Mouse (Mus musculus): ENCODE results near the gene Clca2. TPM values are rescaled to one million over a fixed set of nuclear protein-coding genes. Genes with fewer than 3 reads are reported as not detected.
A peak's percentile ranks its signal among the peaks of the same experiment; 100 is the strongest.

Gene Clca2
- polyA plus RNA-seq (2015; fragmentation: Nextera tagmentation; extraction: Ambion mirVana) = 0.09 and 0.10 TPM in 2 replicates

DNA sequence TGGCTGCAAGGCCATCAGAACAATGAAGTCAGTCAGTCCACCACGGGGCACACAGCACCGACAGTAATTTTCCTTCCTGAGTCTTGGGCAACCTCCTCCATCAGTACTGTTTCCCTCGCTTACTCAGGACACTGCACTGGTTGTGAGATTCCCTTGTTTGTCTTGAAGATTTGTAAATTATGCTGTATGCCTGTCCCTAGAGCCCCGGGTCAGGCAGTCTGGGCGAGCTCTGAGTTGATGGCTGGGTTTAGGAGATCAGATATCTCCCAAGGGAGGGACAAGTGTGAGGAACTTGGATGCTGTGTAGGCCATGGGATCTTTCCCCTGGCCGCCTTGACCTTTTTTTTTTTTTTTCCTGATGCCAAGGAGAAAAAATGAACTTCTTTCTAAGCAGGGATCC, at the start of gene Clca2:
Gene Clca2, minus strand, starts transcription at position 153 of the 400 bp plus-strand sequence.
- no peak within 1 kb of the TSS for H3K9ac ChIP-seq
- H3K27ac ChIP-seq = no peak within 1 kb of the TSS
- no peaks in the 10 kb centered on the region for H3K9me3 ChIP-seq
- no peak within 1 kb of the TSS for H3K4me2 ChIP-seq
- no peaks in the 10 kb centered on the region for H3K36me3 ChIP-seq
- ATAC-seq (ENCODE audit: low FRiP score) = no peak
- 81% methylated on average over 6 of the region's 6 CpGs for whole genome bisulfite sequencing
- H3K4me3 ChIP-seq = no peak within 1 kb of the TSS
- H3K4me1 ChIP-seq (replicated peaks) = no peaks in the 10 kb centered on the region
- no peaks in the 10 kb centered on the region for H3K27me3 ChIP-seq

DNA sequence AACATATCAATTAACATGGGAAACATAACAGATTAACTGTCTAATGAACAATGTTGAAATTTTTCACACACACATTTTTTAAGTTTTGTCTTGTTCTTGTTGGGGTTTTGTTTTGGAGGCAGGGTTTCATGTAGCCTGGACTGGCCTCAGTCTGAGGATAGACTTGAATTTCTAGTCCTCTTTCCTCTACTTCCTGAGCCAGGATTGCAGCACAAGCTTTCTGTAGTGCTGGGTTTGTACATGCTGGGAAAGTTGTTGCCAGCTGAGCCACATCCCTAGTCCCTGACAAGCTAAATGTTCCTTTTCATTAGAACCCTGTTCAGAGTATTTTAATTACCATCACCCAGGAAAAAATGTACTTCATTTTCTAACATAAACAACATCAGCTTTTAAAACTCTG, 48.7 kb upstream of the Clca2 start:
- Histone ChIP-seq H3K9me3 (no peaks in the 10 kb centered on the region), H3K9ac (no peak overlapping the region), H3K27ac (no peak overlapping the region), H3K4me3 (no peak overlapping the region), H3K27me3 (no peaks in the 10 kb centered on the region), H3K4me2 (no peak overlapping the region), H3K36me3 (peaks cover 21% of the 10 kb centered on the region), H3K4me1 (replicated peaks) (no peaks in the 10 kb centered on the region)
- ATAC-seq (ENCODE audit: low FRiP score) = no peak

DNA sequence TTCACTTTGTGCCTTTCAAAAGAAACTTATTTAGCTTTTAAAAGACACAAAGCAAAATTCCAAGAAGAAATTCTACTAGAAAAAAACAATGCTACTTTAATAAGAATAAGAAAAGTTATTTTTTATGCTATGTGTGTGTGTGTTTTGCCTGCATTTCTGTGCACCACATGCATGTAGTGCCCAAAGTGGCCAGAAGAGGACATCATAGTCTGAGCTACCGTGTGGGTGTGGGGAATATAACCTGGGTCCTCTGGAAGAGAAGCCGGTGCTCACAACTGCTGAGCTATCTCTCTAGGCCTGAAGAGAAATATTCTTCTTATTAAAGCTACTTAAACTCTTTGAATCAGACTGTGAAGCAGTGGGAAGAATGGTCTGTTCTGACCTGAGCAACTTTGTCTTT, 48.2 kb upstream of the Clca2 start:
- Histone ChIP-seq H3K4me1 (replicated peaks) (no peaks in the 10 kb centered on the region), H3K27ac (no peak overlapping the region), H3K4me2 (no peak overlapping the region), H3K9me3 (no peaks in the 10 kb centered on the region), H3K4me3 (no peak overlapping the region), H3K36me3 (peaks cover 21% of the 10 kb centered on the region), H3K27me3 (no peaks in the 10 kb centered on the region), H3K9ac (no peak overlapping the region)
- no peak for ATAC-seq (ENCODE audit: low FRiP score)
- 88% methylated on average over 2 of the region's 2 CpGs for WGBS

DNA sequence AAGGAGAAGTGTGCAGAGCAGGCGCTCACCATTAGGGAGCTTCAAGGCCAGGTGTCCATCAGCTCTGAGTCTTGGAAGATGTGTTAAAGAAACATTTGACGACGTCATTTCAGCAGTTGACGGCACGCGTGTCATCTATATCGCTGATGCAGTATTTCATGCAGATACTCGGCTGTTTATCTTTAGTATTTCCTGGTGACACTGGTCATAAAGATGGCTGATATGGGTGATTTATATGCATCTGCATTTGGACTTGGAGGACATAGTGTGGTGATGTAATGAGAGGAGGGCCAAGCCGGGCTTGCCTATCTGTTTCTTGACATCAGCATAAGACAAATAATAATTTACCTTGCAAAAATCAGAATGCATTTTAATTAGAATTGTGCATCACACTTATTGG, 47.6 kb upstream of the Clca2 start:
- WGBS = 94% methylated on average over 9 of the region's 9 CpGs

DNA sequence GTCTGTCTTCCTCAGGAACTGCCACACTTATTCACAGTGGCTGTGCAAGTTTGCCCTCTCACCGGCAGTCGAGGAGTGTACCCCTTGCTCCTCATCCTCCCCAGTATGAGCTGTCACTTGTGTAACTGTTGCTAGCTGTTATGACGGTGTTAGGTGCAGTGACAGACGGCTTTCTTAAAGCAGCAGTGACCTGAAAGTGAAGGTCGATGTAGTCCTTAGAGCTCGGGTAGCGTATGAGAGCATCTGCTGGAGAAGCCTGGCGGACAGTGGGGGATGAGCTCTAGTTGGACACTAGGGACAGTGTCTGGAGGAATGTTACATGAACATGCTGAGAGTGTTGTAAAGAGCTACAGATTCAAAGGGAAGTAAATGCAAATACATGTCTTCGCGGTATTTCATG, 44.6 kb upstream of the Clca2 start:
- no peak overlapping the region for H3K4me2 ChIP-seq
- ATAC-seq (ENCODE audit: low FRiP score) = no peak
- no peak overlapping the region for H3K4me3 ChIP-seq
- H3K9me3 ChIP-seq = no peaks in the 10 kb centered on the region
- H3K27ac ChIP-seq = no peak overlapping the region
- H3K36me3 ChIP-seq = peaks cover 14% of the 10 kb centered on the region
- H3K27me3 ChIP-seq = no peaks in the 10 kb centered on the region
- 90% methylated on average over 10 of the region's 10 CpGs for WGBS
- H3K4me1 ChIP-seq (replicated peaks) = no peaks in the 10 kb centered on the region
- no peak overlapping the region for H3K9ac ChIP-seq

More for the DNA sequence above, 47.6 kb upstream of the Clca2 start:
- Histone ChIP-seq H3K4me2 (no peak overlapping the region), H3K4me1 (replicated peaks) (no peaks in the 10 kb centered on the region), H3K36me3 (peaks cover 17% of the 10 kb centered on the region), H3K9ac (no peak overlapping the region), H3K27ac (no peak overlapping the region), H3K9me3 (no peaks in the 10 kb centered on the region), H3K27me3 (no peaks in the 10 kb centered on the region), H3K4me3 (no peak overlapping the region)
- no peak for ATAC-seq (ENCODE audit: low FRiP score)

DNA sequence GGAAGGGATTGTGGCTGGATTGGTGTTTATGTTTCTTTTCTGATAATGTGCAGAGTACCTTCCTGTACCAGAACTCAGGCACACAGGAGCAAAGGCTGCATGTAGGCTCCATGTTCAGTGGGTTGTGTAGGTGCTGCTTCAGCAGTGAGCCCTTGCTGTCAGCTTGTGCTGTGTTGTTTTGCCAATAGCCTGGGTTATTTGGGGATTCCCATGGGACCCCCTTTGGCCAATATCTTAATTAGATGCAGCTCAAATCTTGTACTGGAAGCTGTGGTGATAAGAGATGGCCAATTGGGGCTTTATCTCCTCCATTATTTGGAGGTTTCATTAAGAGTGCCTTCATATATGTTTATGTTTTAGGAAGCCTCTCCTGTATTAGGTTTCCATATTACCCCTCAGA, 43.7 kb upstream of the Clca2 start:
- Histone ChIP-seq H3K27me3 (no peaks in the 10 kb centered on the region), H3K4me1 (replicated peaks) (no peaks in the 10 kb centered on the region), H3K4me2 (no peak overlapping the region), H3K27ac (no peak overlapping the region), H3K9ac (no peak overlapping the region), H3K4me3 (no peak overlapping the region), H3K9me3 (no peaks in the 10 kb centered on the region), H3K36me3 (peaks cover 16% of the 10 kb centered on the region)
- ATAC-seq (ENCODE audit: low FRiP score) = no peak

DNA sequence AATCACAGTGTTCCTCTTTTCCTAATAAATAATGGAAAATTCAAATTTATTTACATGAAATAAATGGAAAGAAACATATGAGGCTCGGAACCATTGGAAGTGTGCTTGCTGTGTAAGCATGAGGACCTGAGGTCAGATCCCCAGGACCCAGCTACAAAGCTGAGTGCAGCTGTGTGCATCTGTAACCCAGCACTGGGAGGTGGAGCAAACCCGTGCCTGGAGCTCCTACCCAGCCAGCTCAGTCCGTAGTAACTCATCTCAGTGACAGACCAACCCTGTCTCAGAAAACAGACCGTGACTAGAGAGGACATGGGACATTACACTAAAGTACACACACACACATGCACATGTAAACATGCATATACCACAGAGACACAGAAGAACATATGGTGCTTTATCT, 41.0 kb upstream of the Clca2 start:
- Histone ChIP-seq H3K27ac (no peak overlapping the region), H3K4me3 (no peak overlapping the region), H3K9me3 (no peaks in the 10 kb centered on the region), H3K9ac (no peak overlapping the region), H3K27me3 (no peaks in the 10 kb centered on the region), H3K4me1 (replicated peaks) (no peaks in the 10 kb centered on the region), H3K36me3 (peaks cover 18% of the 10 kb centered on the region), H3K4me2 (no peak overlapping the region)
- 77% methylated on average over 4 of the region's 4 CpGs for WGBS
- ATAC-seq (ENCODE audit: low FRiP score) = no peak

DNA sequence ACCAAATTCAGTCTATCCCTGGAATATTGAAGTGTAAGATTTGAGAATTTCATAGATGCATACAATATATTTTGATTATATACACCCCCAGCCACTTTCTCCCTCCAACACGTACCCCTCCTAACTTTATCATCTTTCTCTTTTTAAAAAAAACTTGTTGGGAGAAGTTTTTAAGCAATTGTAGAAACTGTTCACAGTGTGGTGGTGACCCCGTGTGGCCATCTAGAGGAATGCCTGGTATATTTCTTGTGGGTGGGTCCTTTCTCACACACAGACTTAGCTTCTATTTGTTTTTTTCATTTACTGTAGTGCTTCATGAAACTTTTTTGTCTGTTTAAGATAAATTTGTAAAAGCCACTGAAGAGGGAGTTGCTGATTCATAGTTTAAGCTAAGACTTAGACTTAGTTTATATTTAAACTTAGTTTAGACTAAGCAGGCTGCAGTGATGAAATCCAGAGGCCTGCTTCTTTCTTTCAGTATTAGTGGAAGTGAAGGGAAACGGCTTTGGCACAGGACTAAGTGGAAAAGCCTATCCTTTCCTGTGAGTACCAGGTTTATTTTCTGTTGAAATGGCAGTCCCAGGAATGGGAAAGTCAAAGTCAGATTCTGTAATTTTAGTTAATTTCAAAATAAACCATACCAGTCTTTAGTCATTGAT, 32.1 kb upstream of the Clca2 start:
- H3K4me1 ChIP-seq (replicated peaks) = no peaks in the 10 kb centered on the region
- no peak for ATAC-seq (ENCODE audit: low FRiP score)
- no peak overlapping the region for H3K4me3 ChIP-seq
- H3K27ac ChIP-seq = no peak overlapping the region
- no peaks in the 10 kb centered on the region for H3K27me3 ChIP-seq
- H3K36me3 ChIP-seq = peaks cover 35% of the 10 kb centered on the region
- H3K4me2 ChIP-seq = no peak overlapping the region
- no peak overlapping the region for H3K9ac ChIP-seq
- no peaks in the 10 kb centered on the region for H3K9me3 ChIP-seq
- WGBS = 43% methylated on average over 3 of the region's 3 CpGs

DNA sequence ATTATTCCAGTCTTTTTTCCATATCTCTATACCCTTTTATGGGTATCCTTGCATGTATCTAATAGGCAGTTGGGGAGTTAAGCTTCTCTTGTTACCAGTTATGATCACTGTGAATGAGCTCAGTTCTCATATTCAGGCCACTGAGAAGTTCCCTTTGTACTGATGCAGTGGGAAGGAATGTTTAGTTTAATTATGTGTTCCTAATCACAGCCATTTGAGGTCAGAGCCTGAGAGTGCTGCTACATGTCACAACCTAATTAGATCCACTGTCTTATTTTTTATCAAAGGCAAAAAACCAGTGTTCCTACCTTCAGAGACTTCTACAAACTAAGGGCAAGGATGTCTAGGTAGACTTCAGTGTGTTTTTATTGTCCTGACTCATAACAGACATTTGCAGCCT, 30.1 kb upstream of the Clca2 start:
- Histone ChIP-seq H3K9ac (no peak overlapping the region), H3K9me3 (no peaks in the 10 kb centered on the region), H3K27me3 (no peaks in the 10 kb centered on the region), H3K4me1 (replicated peaks) (no peaks in the 10 kb centered on the region), H3K36me3 (peaks cover 34% of the 10 kb centered on the region), H3K27ac (no peak overlapping the region), H3K4me2 (no peak overlapping the region), H3K4me3 (no peak overlapping the region)
- no peak for ATAC-seq (ENCODE audit: low FRiP score)

DNA sequence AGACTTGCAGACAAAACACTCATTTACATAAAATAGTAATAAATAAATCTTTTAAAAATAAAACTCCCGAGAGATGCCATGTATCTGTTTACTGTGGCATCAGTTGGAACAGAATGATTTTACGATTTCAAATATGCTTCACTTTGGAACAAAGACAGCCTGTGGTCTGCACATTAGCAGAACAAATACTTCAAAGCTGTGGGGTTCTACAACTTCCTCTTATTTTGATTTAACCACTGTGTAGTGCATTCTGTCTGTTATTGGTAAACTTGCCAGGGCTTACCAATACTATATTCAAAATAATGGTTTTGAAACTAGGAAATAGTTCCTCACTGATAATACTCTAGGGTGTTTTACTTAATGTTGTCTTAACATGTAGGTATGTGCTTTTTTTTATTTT, 27.4 kb upstream of the Clca2 start:
- WGBS = 90% methylated on average over 2 of the region's 2 CpGs
- Histone ChIP-seq H3K9ac (no peak overlapping the region), H3K4me3 (no peak overlapping the region), H3K36me3 (peaks cover 18% of the 10 kb centered on the region), H3K9me3 (no peaks in the 10 kb centered on the region), H3K4me1 (replicated peaks) (no peaks in the 10 kb centered on the region), H3K27me3 (no peaks in the 10 kb centered on the region), H3K4me2 (no peak overlapping the region), H3K27ac (no peak overlapping the region)
- ATAC-seq (ENCODE audit: low FRiP score) = no peak

DNA sequence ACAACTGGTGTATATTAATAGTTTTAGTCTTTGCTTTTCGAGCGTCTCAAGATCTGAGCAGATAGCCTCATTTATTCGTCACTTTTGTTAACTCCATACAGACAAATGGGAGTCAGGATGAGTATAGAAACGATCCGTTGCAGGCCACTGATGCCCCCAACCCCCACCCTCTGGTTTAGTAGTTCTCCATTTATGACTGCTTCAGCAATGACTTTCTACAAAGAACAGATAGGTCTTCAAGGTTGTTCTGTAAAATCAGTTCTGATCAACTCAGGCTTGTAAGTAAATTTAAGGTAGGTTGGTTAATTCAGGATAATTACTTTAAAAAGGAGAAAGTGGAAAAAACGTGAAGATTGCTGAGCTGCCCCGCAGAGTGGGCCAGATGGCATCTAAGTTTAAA, 20.2 kb upstream of the Clca2 start:
- 73% methylated on average over 7 of the region's 7 CpGs for WGBS

DNA sequence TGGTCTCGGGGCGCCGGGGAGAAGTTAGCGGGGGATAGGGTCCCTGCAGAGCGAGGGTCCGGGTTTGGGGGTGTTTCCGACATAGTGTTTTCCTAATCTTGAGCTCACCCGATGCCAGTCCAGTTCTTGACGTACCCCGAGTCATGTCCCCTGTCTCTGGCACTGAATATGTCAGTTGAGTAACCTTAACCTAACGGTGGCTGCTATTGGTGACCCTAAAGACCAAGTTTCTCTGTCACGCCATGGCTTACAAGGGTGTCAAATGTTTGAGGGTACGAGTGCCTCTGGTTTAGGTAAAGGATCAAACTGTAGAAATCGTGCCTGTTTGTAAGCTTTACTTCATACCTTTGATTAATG, 19.7 kb upstream of the Clca2 start:
- Histone ChIP-seq H3K9me3 (no peaks in the 10 kb centered on the region), H3K27me3 (no peaks in the 10 kb centered on the region), H3K4me2 (peak overlapping the region; percentile 70), H3K36me3 (no peaks in the 10 kb centered on the region), H3K4me3 (peak overlapping the region; percentile 67), H3K4me1 (replicated peaks) (peaks cover 18% of the 10 kb centered on the region), H3K9ac (peak overlapping the region; percentile 89), H3K27ac (peak overlapping the region; percentile 99)
- WGBS = 3% methylated on average over 14 of the region's 14 CpGs
- no peak; the same call in 1 of the 2 replicates for ATAC-seq (ENCODE audit: low FRiP score)

More for the DNA sequence above, 20.2 kb upstream of the Clca2 start:
- H3K36me3 ChIP-seq = no peaks in the 10 kb centered on the region
- no peaks in the 10 kb centered on the region for H3K27me3 ChIP-seq
- H3K4me2 ChIP-seq = peak overlapping the region; percentile 70
- no peak for ATAC-seq (ENCODE audit: low FRiP score)
- H3K4me1 ChIP-seq (replicated peaks) = peaks cover 18% of the 10 kb centered on the region
- peak overlapping the region; percentile 67 for H3K4me3 ChIP-seq
- peak overlapping the region; percentile 89 for H3K9ac ChIP-seq
- H3K27ac ChIP-seq = no peak overlapping the region
- no peaks in the 10 kb centered on the region for H3K9me3 ChIP-seq

DNA sequence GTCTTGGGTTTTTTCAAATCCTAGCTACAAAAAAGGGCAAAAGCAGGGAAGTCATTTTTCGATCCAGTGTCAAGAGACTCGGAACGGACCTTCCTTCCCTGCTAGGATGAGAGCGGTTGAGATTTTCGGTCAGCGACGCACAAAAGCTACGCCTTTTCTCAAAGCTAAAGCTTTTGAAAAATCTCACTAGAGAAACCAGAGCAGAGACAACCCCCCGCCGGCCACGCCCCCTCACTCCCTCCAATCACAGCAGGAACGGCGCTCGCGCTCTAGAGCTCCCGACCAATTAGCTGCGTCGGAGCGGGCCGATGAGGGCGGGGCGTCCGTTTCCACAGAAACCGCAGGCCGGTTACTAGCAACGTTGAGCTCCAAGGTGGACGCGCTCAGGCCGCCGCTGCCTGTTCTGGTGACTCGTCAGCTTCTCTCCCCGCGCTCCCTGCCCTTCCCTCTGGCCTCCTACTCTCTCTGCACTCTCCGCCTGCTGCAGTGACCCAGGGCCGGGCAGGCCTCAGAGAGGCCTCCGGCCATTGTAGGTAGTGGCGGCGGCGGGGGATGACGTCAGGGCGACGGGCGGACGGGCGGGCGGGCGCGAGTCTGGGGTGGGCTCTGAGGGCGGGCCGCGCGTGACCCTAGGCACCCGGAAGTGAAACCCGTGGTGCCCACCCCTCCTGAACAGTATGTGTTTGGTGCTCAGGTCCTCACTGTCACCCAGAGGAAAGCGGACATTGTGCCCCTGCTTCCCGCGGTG, 19.2 kb upstream of the Clca2 start, which contains the start of gene Odf2l:
Gene Odf2l, plus strand, starts transcription at position 335 of the 748 bp plus-strand sequence.
- Histone ChIP-seq H3K27ac (peak within 1 kb of the TSS; percentile 99), H3K4me3 (peak within 1 kb of the TSS; percentile 67), H3K4me1 (replicated peaks) (peaks cover 18% of the 10 kb centered on the region), H3K9ac (peak within 1 kb of the TSS; percentile 89), H3K27me3 (no peaks in the 10 kb centered on the region), H3K4me2 (peak within 1 kb of the TSS; percentile 70), H3K9me3 (no peaks in the 10 kb centered on the region), H3K36me3 (no peaks in the 10 kb centered on the region)
- under 1% methylated on average over 57 of the region's 57 CpGs for WGBS
- peak; percentile 99 for ATAC-seq (ENCODE audit: low FRiP score)

Data from hindbrain, embryonic 13.5 days (tissue).